Mouse (Mus musculus) mouse trophoblast stem cell (cell line): Measurements from ENCODE around the gene Thap3.

Source experiments
- in situ Hi-C, 2 experiments: fragments of 300-500 bp; cut with MseI, MboI; formaldehyde crosslinking; loops; 2 replicates in 1 of 2; 3 replicates in 1 of 2; pipeline ENCODE4 v1.15.1; 2025

Thap3 gene

DNA sequence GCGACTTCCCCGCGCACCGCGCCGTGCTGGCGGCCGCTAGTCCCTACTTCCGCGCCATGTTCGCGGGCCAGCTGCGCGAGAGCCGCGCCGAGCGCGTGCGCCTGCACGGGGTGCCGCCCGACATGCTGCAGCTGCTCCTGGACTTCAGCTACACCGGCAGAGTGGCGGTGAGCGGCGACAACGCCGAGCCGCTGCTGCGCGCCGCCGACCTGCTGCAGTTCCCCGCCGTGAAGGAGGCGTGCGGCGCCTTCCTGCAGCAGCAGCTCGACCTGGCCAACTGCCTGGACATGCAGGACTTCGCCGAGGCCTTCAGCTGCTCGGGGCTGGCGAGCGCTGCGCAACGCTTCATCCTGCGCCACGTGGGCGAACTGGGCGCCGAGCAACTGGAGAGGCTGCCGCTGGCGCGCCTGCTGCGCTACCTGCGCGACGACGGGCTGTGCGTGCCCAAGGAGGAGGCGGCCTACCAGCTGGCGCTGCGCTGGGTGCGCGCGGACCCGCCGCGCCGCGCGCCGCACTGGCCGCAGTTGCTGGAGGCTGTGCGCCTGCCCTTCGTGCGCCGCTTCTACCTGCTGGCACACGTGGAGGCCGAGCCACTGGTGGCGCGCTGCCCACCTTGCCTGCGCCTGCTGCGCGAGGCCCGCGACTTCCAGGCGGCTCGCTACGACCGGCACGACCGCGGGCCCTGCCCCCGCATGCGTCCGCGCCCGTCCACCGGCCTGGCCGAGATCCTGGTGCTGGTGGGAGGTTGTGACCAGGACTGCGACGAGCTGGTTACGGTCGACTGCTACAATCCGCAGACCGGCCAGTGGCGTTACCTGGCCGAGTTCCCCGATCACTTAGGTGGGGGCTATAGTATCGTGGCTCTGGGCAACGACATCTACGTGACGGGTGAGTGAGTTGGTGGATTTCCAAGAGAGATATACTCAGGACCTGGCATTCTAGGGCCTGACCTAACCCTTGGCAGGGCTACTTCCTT is 20.6 kb upstream of the Thap3 start:
- in situ Hi-C loops, result no loop called here

DNA sequence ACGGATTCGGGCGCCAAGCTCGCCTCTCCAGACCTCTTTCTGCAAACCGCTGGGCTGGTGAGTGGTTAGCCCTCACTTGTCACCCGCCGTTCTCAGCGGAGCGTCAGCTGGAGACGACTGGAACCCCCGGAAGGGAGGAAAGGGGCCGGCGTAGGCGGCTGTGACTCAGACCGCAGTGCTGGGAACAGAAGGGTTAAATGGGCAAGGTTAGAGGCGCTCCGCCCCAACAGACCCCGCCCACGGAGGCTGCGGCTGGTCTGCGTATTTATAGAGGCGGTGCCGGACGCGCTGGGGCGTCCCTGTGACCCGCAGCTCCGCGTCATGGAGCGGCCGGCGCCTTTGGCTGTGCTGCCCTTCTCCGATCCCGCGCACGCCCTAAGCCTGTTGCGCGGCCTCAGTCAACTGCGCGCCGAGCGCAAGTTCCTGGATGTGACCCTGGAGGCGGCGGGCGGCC is 19.9 kb upstream of the Thap3 start, which contains the start of gene Klhl21:
Gene Klhl21, plus strand, starts transcription at position 182 of the 454 bp plus-strand sequence.
- in situ Hi-C loops, result no loop called here

DNA sequence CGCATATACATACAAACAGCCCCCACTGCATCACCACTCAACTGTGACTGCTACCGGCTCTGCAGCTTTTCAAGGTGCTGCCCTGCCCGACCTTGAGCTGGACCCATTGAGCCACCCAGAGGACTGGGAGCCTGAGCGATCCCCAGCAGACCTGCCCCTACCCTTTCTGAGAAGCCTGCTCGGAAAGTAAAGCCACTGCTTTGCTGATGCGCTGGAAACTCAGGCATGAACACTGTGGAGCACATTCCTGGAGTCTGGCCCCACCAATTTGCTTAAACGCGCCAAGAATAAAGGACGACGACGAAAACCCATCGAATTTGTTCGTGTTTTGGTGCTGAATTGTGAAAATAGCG is 19.3 kb upstream of the Thap3 start:
- in situ Hi-C loops, result no loop called here

DNA sequence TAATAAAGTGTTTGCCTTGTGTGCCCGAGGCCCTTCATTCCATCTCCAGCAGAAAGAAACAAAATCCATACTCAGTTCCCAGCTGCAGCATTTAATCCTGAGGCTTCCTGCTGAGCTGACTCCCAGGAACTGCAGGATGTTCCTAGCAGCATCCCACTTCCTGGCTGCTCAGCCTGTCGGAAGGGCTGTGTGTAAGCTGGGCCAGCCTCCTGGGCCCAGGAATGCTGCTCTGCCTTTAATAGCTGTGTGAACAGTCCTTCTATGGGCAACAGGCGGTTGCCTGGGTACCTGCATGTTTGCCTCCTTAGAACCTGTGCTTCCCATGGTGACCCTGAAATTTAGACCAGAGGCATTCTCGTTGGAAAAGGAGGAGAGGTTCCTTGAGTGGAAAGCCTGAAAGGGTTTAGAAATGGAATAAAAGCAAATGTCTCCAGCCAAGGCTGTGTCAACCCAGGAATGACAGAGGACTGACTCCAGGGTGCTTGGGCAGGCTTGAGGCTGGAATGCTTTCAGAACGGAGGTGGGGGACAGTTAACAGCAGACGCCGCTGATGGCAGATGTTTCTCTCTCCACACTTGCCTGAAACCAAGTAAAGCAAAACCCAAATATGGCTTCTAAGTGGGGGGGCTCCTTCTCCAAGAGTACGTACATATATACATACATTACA is 18.8 kb upstream of the Thap3 start:
- in situ Hi-C loops, result no loop called here

DNA sequence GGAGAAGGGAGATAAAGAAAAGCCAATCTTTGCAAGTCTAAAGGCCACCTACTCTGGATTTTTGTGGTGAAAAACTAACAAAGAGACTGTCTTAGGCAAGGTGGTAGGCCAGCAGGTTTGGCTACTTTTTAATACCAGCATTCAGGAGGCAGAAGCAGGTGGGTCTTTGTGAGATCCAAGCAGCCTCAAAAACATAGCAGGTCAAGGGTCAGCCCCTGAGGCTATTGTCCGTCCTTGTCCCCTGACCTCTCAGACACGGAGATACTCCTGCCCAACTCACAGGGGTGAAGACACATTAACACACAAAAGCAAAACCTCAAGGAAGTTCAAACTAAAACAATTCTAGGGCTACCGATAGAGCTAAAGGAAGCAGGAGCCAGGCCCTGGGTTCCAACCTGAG is 18.0 kb upstream of the Thap3 start:
- in situ Hi-C loops, result no loop called here

DNA sequence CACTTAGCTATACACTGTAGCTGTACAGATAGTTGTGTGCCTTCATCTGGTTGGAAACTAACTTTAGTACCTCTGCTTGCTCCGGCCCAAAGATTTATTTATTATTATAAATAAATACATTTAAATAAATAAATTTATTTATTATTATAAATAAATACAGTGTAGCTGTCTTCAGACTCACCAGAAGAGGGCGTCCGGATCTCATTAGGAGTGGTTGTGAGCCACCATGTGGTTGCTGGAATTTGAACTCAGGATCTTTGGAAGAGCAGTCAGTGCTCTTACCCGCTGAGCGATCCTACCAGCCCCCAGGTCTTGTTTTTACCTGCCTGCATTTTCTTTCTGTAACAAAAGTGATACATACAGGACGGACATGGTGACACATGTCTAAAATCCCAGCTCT is 17.3 kb upstream of the Thap3 start:
- in situ Hi-C loops, result no loop called here

DNA sequence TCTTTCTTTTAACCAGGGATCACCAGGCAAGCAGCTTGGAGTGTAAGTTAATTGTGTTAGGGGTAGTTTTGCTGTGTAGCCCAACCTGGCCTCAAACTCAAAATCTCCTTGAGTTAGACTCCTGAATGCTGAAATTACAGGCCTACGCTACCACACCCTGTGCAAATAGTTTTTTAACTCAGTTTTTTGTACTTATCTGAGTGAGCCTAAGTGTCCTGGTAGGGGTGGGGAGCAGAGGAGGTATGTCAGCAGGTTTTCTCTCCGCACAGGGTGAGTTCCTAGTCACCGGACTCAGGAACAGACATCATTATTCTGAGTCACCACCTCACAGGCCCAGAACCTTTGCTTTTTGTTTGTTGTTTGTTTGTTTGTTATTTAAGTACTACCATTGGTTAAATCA is 13.3 kb upstream of the Thap3 start:
- in situ Hi-C loops, result no loop called here

DNA sequence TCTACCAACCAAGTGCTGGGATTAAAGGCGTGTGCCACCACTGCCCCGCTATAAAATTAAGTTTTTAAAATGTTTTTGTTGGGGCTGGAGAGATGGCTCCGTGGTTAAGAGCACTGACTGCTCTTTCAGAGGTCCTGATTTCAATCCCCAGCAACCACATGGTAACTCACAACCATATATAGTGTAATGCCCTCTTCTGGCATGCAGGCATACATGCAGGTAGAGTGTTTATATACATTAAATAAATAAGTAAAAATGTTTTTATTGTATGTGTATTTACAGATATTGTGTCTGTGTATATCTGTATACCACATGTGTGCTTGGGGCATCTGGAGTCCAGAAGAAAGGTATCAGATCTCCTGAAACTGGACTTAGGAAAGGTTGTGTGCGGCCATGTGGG is 12.5 kb upstream of the Thap3 start:
- in situ Hi-C loops, result no loop called here

DNA sequence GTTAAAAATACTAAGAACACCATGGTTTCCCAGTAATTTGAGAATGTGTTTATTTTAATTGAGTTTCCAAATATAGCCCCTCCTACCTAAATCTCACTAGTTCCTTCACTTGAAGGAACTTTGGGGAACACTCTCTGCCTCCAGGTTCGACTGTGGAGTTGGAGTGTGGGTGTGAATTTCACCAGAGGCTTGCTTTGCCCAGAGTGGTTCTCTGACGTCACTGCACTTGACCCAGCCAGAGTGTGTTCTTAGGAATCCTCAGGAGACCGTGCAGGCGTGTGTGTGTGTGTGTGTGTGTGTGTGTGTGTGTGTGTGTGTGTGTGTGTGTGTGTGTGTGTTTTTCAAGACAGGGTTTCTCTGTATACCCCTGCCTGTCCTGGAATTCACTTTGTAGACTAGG is 12.1 kb upstream of the Thap3 start:
- in situ Hi-C loops, result no loop called here

DNA sequence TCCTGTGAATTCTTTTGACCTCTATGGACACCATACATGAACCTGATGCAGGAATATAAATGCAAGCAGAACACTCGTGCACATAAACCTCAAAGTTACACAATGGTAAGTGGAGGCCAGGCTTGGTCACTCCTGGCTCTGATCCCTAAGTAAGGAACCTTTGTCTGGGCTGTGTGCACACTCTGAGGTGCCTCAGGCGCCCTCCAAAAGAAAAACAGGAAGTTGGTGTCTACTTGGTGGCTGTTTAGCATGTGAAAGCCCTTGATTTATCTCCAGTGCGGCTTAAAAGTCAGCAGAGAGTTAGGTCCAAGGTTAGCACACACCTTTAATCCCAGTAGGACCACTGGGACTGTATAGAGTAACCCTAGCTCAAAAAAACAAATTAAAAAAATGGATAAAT is 10.7 kb upstream of the Thap3 start:
- in situ Hi-C loops, result no loop called here

DNA sequence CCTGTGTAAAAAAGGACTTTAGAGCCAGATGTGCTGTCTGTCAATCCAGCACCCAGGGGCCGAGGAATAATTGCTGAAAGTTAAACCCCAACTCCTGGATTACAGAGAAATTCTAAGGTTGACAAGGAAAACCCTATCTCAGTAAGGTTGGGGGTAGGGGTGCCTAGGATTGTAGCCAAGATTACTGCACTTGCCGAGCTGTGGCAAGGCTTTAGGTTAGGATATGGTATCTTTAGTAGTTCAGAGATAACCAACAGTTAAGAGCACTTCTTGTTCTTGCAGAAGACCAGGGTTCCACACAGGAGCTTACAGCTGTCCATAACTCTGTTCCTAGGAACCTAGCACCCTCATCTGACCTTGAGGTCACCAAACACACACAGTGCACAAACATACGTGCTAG is 8.9 kb upstream of the Thap3 start:
- in situ Hi-C loops, result no loop called here

DNA sequence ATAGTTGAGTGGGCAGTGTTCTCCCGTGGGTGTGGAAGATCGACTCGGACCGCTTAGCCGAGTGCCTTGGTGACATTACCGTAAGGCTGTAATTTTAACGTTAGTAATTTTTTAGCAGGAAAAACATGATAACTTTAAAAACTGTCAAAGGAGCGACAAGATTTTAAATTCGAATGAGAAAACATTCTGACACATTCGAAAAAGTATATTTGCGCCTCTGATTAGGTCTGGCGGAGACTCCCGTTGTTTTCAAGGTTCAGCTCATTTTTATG is 8.1 kb upstream of the Thap3 start:
- in situ Hi-C loops, result no loop called here

DNA sequence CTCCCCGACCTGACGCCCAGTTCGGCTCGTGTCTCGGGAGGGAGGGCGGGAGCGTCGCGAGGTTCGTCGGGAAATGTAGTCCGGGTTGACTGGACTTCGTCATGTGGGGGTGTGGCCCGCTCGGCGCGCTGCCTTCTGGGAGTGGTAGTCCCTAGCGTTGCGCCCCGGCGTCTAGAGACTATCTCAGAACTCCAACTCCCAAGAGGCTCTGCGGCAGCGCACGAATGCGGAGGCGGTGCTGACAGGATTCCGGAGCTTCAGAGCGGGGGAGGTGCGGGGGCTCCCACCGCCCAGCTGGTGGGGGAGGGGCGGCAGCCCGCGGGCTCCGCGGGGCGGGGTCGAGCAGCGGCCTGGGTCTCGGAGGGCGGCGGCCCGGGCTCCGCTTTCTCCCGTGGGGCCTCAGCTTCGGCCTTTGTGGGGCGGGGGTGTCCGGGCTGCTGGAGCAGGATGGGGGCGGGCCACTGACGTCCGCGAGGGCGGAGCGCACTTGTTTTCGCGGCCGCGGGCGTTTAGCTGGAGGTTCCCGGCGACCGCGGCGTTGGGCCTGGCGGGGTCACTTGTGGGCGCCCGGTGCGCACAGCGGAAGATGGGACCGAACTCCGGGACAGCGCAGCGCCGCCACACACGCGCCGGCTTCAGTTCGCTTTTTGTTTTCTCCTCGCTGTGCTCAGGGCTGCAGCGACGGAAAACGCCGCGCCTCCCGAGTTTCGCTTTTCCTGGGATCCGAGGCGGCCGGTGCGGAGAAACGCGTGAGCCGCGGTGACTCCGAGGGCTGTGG is 7.6 kb upstream of the Thap3 start, which contains the start of gene Phf13:
Gene Phf13, minus strand, starts transcription at position 86 of the 778 bp plus-strand sequence.
- in situ Hi-C loops, result no loop called here

DNA sequence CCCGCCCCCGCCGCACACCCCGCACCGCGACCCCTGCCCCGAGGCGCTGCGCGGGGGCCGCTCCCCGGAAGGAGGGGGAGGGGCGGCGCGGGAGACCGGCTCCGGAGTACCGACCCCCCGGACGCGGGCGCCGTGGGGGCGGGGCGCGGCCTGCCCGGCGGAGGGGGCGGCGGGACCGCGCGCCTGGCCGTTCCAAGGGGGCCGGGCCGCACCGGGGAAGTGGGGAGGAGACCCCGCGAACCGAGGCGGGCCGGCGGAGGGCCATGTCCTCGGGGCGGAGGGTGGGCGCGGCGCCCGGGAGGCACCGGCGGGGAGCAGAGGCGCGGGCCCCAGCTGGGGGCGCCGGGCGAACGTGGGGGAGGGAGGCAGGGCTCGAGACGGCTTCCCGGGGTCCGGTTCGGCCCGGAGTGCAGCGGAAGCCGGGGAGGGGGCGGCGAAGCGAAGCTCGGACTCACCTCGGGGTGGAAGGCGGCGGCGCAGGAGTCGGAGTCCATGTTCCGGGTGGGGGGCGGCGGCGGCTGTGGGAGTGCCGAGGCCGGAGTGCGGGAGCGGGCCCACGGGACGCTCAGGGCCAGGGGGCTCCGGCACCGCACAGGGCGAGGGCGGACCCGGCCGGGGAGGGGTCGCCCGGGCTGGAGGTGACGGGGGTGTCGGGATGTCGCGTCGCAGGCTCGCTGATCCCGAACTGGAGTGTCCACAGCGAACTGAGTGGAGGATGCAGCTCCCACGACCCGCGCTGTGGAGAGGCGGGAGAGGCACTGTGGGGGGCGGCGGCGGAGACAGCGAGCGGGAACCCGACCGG is 6.8 kb upstream of the Thap3 start:
- in situ Hi-C loops, result no loop called here

DNA sequence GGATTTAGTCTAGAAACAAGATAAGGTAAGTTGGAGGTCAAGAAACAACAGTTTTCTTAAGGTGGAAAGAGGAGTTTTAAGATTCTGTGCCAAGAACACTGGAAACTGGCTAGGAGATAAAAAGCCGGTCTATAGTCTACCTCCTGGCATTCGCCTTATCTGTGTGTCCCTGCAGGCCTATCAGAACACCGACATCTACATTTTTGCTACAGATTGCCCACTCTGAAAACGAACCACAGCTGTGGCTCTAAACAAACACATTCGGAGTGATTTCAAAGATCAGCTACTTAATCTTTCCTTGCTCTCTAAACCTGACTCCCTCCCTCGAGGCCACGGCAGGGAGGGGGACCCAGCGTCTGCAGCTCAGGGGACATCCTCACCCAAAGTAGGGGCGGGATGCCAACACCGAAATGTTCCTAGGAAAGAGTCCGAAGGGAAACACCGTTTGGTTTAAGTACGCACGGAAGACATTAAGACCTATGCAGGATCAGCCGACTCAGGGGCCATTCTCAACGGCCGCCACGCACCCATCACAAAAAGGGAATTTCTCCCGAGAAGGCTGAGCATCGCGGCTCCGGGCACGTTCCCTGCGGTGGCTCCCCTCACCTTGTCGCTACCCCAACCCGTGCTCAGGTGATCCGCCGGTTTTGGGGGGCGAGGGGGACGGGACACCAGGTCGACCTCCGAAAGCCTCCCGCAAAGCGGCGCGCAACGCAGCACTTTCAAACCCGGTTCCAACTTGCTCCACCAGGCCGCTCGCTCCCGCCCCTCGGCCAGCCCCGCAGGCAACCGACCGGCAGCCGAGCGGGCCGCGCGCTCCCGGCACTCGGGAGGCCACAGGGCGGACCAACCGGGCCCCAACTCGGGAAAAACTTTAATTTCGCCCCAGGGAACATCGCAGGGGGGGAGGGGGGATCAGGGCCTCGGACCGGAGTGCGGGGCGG is 5.7 kb upstream of the Thap3 start:
- in situ Hi-C loops, result no loop called here

DNA sequence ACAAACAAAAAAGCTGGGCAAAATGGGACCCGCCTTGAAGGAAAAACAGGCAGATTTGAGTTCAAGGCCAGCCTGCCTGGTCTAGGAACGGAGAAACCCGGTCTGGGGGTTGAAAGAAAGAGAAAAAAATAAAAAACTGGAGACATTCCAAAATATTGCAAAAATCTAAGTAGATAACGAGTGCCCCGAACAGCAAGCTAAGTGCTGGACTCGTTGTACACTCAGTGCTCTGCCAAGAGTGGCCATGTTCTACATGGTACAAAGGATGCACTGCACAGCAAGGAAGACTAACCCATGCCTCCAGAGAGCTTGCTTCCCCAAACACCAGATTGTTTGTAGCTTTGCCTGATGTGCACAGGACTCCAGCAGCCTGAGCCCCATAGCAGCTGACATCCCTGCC is 4.2 kb upstream of the Thap3 start:
- in situ Hi-C loops, result no loop called here

DNA sequence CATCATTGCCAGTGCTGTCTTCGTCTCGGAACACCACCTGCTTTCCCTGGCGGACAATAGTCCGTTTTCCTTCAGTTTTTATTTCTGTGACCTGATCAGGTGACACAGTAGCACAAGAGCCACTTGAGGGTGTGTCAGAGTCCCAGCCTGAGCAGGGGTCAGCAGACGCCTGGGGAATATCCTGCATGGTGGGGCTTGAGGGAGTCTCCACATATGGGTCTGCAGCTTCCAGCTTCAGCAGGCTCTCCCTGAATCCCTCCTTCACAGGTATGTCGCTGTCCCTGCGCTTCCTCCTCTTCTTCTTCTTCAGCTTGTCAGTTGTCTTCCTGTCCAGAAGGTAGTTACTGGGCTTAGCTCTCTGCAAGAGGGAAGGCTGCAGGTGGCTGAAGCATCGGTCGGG is 3.3 kb upstream of the Thap3 start:
- in situ Hi-C loops, result no loop called here

DNA sequence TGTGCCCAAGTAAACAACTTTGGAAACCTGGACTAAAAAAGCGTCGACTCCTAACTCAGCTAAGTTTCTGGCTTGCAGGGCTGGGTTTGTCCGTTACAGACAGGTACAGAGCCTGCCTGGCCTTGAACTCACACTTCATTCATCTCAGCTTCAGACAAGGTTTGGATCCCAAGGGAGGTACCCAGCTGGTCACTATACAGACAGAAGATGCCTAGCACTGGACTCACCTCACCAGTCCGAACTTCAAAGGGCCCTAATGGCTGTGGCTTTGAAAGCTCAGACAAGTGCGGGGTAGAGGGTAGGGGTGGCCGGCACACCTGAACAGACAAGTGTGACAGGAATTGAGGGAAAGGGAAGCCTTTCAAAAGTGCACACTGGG is 302 bp upstream of the Thap3 start:
- in situ Hi-C loops, result no loop called here

DNA sequence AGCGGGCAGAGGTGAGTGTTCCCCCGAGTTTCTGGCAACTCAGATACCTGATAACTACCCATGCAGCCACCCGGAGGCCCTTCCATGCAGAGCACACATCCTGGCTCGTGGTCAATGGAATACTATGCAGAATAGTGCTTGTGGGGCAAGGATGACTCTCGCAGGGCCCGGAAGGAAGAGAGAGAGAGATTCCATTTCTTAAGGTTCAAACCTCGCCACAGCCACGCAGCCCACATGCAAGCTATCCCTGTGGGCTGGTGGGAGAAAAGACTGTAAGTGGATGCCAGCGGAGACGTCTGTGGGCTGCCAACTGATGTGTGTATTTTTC is 819 bp downstream of the Thap3 start:
- in situ Hi-C loops, result no loop called here

DNA sequence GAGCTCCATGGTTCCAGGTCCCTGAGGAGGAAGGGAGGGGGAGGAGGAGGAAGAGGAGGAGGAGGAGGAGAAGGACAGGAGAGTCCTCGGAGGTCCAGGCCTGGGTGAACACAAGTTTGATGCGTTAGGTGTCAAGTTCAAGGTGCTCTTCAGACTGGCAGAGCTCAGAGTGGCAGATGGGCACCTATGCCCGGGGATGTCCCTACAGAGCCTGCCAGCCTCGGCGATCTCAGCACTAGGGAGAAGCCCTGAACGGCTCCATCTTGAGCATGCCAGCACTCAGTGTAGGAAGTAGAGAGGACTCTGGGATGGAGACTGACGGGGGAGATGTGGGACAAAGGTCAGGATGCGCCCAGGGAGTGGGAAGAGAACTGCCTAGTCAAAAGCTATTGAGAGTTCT is 2.1 kb downstream of the Thap3 start:
- in situ Hi-C loops, result no loop called here

DNA sequence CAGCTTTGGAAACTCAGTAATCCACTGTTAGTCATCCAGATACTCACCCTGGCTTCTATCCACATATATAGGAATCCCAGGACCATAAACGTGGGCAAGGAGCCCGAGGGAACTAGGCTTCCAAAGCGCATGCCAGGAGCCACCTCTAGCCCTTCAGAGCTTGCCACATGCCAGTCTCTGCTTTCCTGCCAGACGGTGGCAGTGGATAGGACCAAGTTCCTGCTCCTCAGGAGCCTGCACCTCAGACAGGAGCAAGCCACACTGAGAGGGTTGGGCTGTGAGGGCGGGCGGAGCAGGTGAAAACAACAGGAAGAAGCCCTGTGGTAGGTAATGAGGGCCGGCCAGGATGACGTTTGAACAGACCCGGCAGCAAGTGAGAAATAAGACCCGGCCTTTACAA is 2.9 kb downstream of the Thap3 start:
- in situ Hi-C loops, result no loop called here
